In genomic region chr2:38522354-38522753, GRCm38 (mm10) we compare ENCODE assay signal across 15 mouse cellular contexts. TPM values are rescaled to one million over a fixed set of nuclear protein-coding genes. Genes with fewer than 3 reads are reported as not detected.
DNase-seq lines count a peak whose midpoint lies in the region; ATAC-seq and TF ChIP-seq lines count a peak whose summit lies in the region.
"Had no signal": no experiment of that assay in that cellular context is flagged by ENCODE, and none has a peak within 500 bp of the region (broad histone marks: within the 10 kb centered on the region; RNA-seq: fewer than 3 reads in every experiment).

No protein-coding gene starts in this region.

- TF ChIP-seq CTCF in kidney, adult 2 months (conservative IDR thresholded peaks at IDR 0.05; ENCODE audit: insufficient read depth, insufficient read length, low read depth, low read length): no peak
- no peak for TF ChIP-seq CTCF in lung, adult 2 months (IDR thresholded peaks at IDR 0.05; ENCODE audit: insufficient read depth, low read length)

- no peak overlapping the region for H3K4me3 ChIP-seq in kidney, adult 2 months (ENCODE audit: insufficient read depth, low read depth, low read length)
- no peak overlapping the region for H3K4me3 ChIP-seq in lung, adult 2 months (replicated peaks; ENCODE audit: extremely low read depth, low read depth, low read length)
- H3K4me3 ChIP-seq in stomach, embryonic 16.5 days (replicated peaks; ENCODE audit: low read length): no peak overlapping the region
- H3K4me3 ChIP-seq: hindbrain, embryonic 12.5 days had no signal

- no peaks in the 10 kb centered on the region for H3K27me3 ChIP-seq in kidney, adult 2 months (replicated peaks; ENCODE audit: control insufficient read depth, insufficient read depth, low read length)
- H3K27me3 ChIP-seq in stomach, embryonic 16.5 days (ENCODE audit: control insufficient read depth, insufficient read depth, low read length): no peaks in the 10 kb centered on the region
- H3K27me3 ChIP-seq: hindbrain, embryonic 12.5 days had no signal

- H3K4me1 ChIP-seq in kidney, adult 2 months (ENCODE audit: control insufficient read depth, insufficient read depth, low read length): 0 out of 2 replicates have a peak, but pooled peaks cover 2% of the 10 kb centered on the region
- peaks cover 9% of the 10 kb centered on the region for H3K4me1 ChIP-seq in lung, adult 2 months (ENCODE audit: control insufficient read depth, insufficient read depth, low read length)
- peaks cover 59% of the 10 kb centered on the region for H3K4me1 ChIP-seq in stomach, embryonic 16.5 days (ENCODE audit: control insufficient read depth, insufficient read depth, low read length)

- no peak for ATAC-seq in stomach, embryonic 16.5 days (ENCODE audit: insufficient read depth, low FRiP score)

- no peak for TF ChIP-seq POLR2A in kidney, adult 2 months (IDR thresholded peaks at IDR 0.05; ENCODE audit: low read depth, low read length)
- no peak for TF ChIP-seq POLR2A in lung, adult 2 months (IDR thresholded peaks at IDR 0.05; ENCODE audit: borderline replicate concordance, extremely low read depth, low read depth, low read length)

- H3K9me3 ChIP-seq in stomach, embryonic 16.5 days (replicated peaks; ENCODE audit: control insufficient read depth, low read length): no peaks in the 10 kb centered on the region
- H3K9me3 ChIP-seq: hindbrain, embryonic 12.5 days had no signal

- no peaks in the 10 kb centered on the region for H3K36me3 ChIP-seq in kidney, adult 2 months (ENCODE audit: control insufficient read depth, insufficient read depth, low read length)
- 0 out of 2 replicates have a peak, but pooled peaks cover 2% of the 10 kb centered on the region for H3K36me3 ChIP-seq in stomach, embryonic 16.5 days (ENCODE audit: control insufficient read depth, insufficient read depth, low read length)
- H3K36me3 ChIP-seq: hindbrain, embryonic 12.5 days had no signal

- DNase-seq in adrenal gland, postnatal 14 days: peak; percentile 61
- no peak for DNase-seq in adrenal gland, adult 8-10 months
- peak; percentile 36 for DNase-seq in kidney, adult 2 months
- no peak for DNase-seq in kidney, adult 9 months
- peak; percentile 44 for DNase-seq in lung, postnatal 10 days
- no peak for DNase-seq in lung, adult 2 months
- no peak for DNase-seq in cerebellum, adult 18-20 months
- DNase-seq: B cell, adult 2 months; cerebellum, adult 2 months; embryo, embryonic 11 days; gastrocnemius, postnatal 14 days; lung, postnatal 36 days; right cerebral cortex, postnatal 25 days had no signal

- H3K9ac ChIP-seq in stomach, embryonic 16.5 days (ENCODE audit: low read length): no peak overlapping the region
- H3K9ac ChIP-seq: hindbrain, embryonic 12.5 days had no signal

- no peak overlapping the region for H3K27ac ChIP-seq in kidney, adult 2 months (ENCODE audit: insufficient read depth, low read depth, low read length)
- peak overlapping the region; percentile 20; the same call in 1 of the 2 replicates for H3K27ac ChIP-seq in stomach, embryonic 16.5 days (ENCODE audit: low read length)
- H3K27ac ChIP-seq: hindbrain, embryonic 12.5 days had no signal

- H3K4me2 ChIP-seq in stomach, embryonic 16.5 days (ENCODE audit: low read depth, low read length): no peak overlapping the region
- H3K4me2 ChIP-seq: hindbrain, embryonic 12.5 days had no signal

- 59% methylated on average over 2 of the region's 2 CpGs for WGBS in kidney, adult 2 months
- WGBS in lung, adult 2 months: 46% methylated on average over 2 of the region's 2 CpGs
- 58% methylated on average over 2 of the region's 2 CpGs for WGBS in stomach, embryonic 16.5 days

RNA-seq across cellular contexts. Expression of gene Nek6, which starts 10.9 kb away (rescaled TPM):
- 13.6 and 14.9 TPM in 2 replicates for total RNA-seq in adrenal gland, postnatal 14 days (2021)
- total RNA-seq in adrenal gland, adult 8-10 months (2022): 10 to 100 TPM in 3 of 4 experiments, 1 to 10 TPM in 1; 9.3 to 27.3 (median 18.6) TPM
- polyA plus RNA-seq in kidney, adult 2 months (2012; rRNA removed): 15.0 and 18.6 TPM in 2 replicates
- polyA plus RNA-seq in lung, adult 2 months (2012; rRNA removed): 25.8 and 27.6 TPM in 2 replicates
- polyA plus RNA-seq in stomach, embryonic 16.5 days (2015; fragmentation: Nextera tagmentation; extraction: Ambion mirVana): 111 and 122 TPM in 2 replicates

Comparison
In these comparisons a context has a peak if more than half of its experiments do, and no peak if none do; other contexts are left out.
1. DNase-seq: peak in adrenal gland, postnatal 14 days (single experiment), kidney, adult 2 months (single experiment) and lung, postnatal 10 days (single experiment); none in adrenal gland, adult 8-10 months (single experiment), kidney, adult 9 months (single experiment), lung, adult 2 months (single experiment) and cerebellum, adult 18-20 months (0 of 2).